Mouse (Mus musculus): ENCODE results near the gene Hcn2. TPM values are rescaled to one million over a fixed set of nuclear protein-coding genes. Genes with fewer than 3 reads are reported as not detected.

The Hcn2 gene
- polyA plus RNA-seq, 1 experiment from 2014 or later, result 0.15 TPM

DNA sequence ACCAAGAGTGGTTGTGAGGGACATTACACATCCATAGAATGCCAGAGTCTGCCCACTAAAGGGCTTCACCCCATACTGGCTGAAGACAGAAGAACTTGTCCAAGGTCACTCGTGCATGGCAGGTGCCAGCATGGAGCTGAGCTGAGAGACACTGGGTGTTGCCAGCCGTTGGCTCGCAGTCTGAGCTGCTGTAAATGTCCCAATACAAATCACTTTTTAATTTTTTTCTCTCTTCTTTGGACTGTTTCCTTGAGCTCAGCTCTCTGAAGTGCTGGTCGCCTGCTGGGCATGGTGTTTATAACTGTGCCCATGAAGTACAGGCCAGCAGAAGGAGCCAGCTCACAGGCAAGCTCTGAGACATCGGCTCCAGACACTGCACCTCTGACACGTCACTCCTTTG, 6.6 kb downstream of the Hcn2 start:
- H3K36me3 ChIP-seq (ENCODE audit: control insufficient read depth, insufficient read depth, low read length), result no peaks in the 10 kb centered on the region
- 64% methylated on average over 6 of the region's 6 CpGs for WGBS
- no peak overlapping the region for H3K4me3 ChIP-seq (ENCODE audit: low read depth, low read length)
- H3K4me1 ChIP-seq (ENCODE audit: control insufficient read depth, insufficient read depth, low read length), result no peaks in the 10 kb centered on the region
- H3K27ac ChIP-seq (replicated peaks; ENCODE audit: low read depth, low read length), result no peak overlapping the region
- peaks cover 11% of the 10 kb centered on the region for H3K27me3 ChIP-seq (replicated peaks; ENCODE audit: control insufficient read depth, insufficient read depth, low read length)
- H3K4me2 ChIP-seq (ENCODE audit: low read depth, low read length), result no peak overlapping the region
- no peak for ATAC-seq (ENCODE audit: low read depth)
- H3K9ac ChIP-seq (ENCODE audit: low read depth, low read length), result no peak overlapping the region
- H3K9me3 ChIP-seq (ENCODE audit: control insufficient read depth, low read length), result no peaks in the 10 kb centered on the region
- no peak for DNase-seq (ENCODE audit: low spot score)

DNA sequence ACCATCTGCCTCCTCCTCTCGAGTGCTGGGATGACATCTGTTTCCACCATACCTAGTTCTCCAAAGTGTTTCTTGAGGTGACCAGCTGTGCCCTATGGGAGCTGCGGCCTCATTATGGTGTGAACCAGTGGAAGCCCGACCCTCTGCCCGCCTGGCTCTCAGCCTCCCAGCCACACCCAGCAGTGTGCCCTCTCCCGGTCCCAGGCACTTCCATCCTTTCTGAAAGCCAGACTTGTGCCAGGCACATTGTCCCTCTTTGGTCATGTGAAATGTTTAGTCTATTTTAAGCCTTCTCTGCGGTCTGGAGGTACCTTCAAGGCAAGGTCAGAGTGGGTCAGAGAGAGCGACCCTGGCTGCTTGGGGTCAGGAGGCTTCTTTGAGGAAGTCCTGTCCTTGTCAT, 7.3 kb downstream of the Hcn2 start:
- 79% methylated on average over 7 of the region's 7 CpGs for WGBS
- no peak overlapping the region for H3K9ac ChIP-seq (ENCODE audit: low read depth, low read length)
- no peaks in the 10 kb centered on the region for H3K9me3 ChIP-seq (ENCODE audit: control insufficient read depth, low read length)
- DNase-seq (ENCODE audit: low spot score) (no peak), ATAC-seq (ENCODE audit: low read depth) (no peak)
- no peak overlapping the region for H3K4me3 ChIP-seq (ENCODE audit: low read depth, low read length)
- H3K27ac ChIP-seq (replicated peaks; ENCODE audit: low read depth, low read length), result no peak overlapping the region
- H3K36me3 ChIP-seq (ENCODE audit: control insufficient read depth, insufficient read depth, low read length), result no peaks in the 10 kb centered on the region
- H3K4me1 ChIP-seq (ENCODE audit: control insufficient read depth, insufficient read depth, low read length), result no peaks in the 10 kb centered on the region
- H3K27me3 ChIP-seq (replicated peaks; ENCODE audit: control insufficient read depth, insufficient read depth, low read length), result peaks cover 4% of the 10 kb centered on the region
- H3K4me2 ChIP-seq (ENCODE audit: low read depth, low read length), result no peak overlapping the region

GRCm38 (mm10) chr10:79726090-79726489, 9.7 kb downstream of the Hcn2 start:
- 29% methylated on average over 11 of the region's 11 CpGs for WGBS
- Histone ChIP-seq H3K4me3 (ENCODE audit: low read depth, low read length) (no peak overlapping the region), H3K4me1 (ENCODE audit: control insufficient read depth, insufficient read depth, low read length) (no peaks in the 10 kb centered on the region), H3K36me3 (ENCODE audit: control insufficient read depth, insufficient read depth, low read length) (no peaks in the 10 kb centered on the region), H3K9ac (ENCODE audit: low read depth, low read length) (no peak overlapping the region), H3K4me2 (ENCODE audit: low read depth, low read length) (no peak overlapping the region), H3K27ac (replicated peaks; ENCODE audit: low read depth, low read length) (no peak overlapping the region), H3K9me3 (ENCODE audit: control insufficient read depth, low read length) (no peaks in the 10 kb centered on the region), H3K27me3 (replicated peaks; ENCODE audit: control insufficient read depth, insufficient read depth, low read length) (no peaks in the 10 kb centered on the region)
- no peak for ATAC-seq (ENCODE audit: low read depth)
- DNase-seq (ENCODE audit: low spot score), result no peak

- Histone ChIP-seq H3K36me3 (ENCODE audit: control insufficient read depth, insufficient read depth, low read length) (peaks cover 3% of the 10 kb centered on the region; the same call in 1 of the 2 replicates), H3K9ac (ENCODE audit: low read depth, low read length) (no peak overlapping the region), H3K4me1 (ENCODE audit: control insufficient read depth, insufficient read depth, low read length) (no peaks in the 10 kb centered on the region), H3K9me3 (ENCODE audit: control insufficient read depth, low read length) (no peaks in the 10 kb centered on the region), H3K27me3 (replicated peaks; ENCODE audit: control insufficient read depth, insufficient read depth, low read length) (no peaks in the 10 kb centered on the region), H3K4me3 (ENCODE audit: low read depth, low read length) (no peak overlapping the region), H3K4me2 (ENCODE audit: low read depth, low read length) (no peak overlapping the region), H3K27ac (replicated peaks; ENCODE audit: low read depth, low read length) (no peak overlapping the region)
- WGBS, result 71% methylated on average over 27 of the region's 28 CpGs
- DNase-seq (ENCODE audit: low spot score) (no peak), ATAC-seq (ENCODE audit: low read depth) (no peak)
Measured at GRCm38 (mm10) chr10:79728323-79729249, 12.2 kb downstream of the Hcn2 start.

DNA sequence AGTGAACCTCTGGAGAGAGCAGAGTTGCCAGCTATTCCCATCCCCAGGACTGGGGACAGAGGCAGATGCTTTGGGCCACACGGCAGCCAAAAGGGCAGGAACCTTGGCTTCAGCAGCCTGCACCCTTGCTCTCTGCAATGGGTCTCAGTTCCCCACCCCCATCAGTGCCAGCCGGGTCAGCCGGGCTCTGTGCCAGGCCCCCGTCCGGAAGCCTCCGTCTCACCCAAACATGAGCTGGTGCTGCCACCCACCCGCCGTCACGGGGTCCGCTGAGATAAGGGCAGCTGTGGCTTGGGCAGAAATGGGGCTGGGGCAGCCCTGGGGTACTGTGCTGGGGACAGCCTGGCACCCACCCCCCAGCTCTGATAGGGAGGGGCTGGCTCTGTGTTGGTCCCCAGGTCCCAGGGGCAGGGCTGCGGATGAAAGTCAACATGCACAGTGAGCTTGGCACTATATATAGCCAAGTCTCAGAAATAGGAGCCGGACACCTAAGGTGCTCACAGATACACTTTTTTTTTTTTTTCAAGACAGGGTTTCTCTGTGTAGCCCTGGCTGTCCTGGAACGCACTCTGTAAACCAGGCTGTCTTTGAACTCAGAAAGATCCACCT, 13.0 kb downstream of the Hcn2 start:
- Histone ChIP-seq H3K27me3 (replicated peaks; ENCODE audit: control insufficient read depth, insufficient read depth, low read length) (no peaks in the 10 kb centered on the region), H3K9me3 (ENCODE audit: control insufficient read depth, low read length) (no peaks in the 10 kb centered on the region), H3K4me3 (ENCODE audit: low read depth, low read length) (no peak overlapping the region), H3K27ac (replicated peaks; ENCODE audit: low read depth, low read length) (no peak overlapping the region), H3K9ac (ENCODE audit: low read depth, low read length) (no peak overlapping the region), H3K4me1 (ENCODE audit: control insufficient read depth, insufficient read depth, low read length) (no peaks in the 10 kb centered on the region), H3K4me2 (ENCODE audit: low read depth, low read length) (no peak overlapping the region), H3K36me3 (ENCODE audit: control insufficient read depth, insufficient read depth, low read length) (peaks cover 11% of the 10 kb centered on the region)
- ATAC-seq (ENCODE audit: low read depth) (no peak), DNase-seq (ENCODE audit: low spot score) (no peak)
- WGBS, result 84% methylated on average over 12 of the region's 13 CpGs

GRCm38 (mm10) chr10:79732500-79732899, 16.1 kb downstream of the Hcn2 start:
- H3K4me1 ChIP-seq (ENCODE audit: control insufficient read depth, insufficient read depth, low read length), result no peaks in the 10 kb centered on the region
- peaks cover 23% of the 10 kb centered on the region for H3K9me3 ChIP-seq (ENCODE audit: control insufficient read depth, low read length)
- no peak overlapping the region for H3K4me2 ChIP-seq (ENCODE audit: low read depth, low read length)
- DNase-seq (ENCODE audit: low spot score), result no peak
- no peak overlapping the region for H3K4me3 ChIP-seq (ENCODE audit: low read depth, low read length)
- H3K27me3 ChIP-seq (replicated peaks; ENCODE audit: control insufficient read depth, insufficient read depth, low read length), result no peaks in the 10 kb centered on the region
- H3K27ac ChIP-seq (replicated peaks; ENCODE audit: low read depth, low read length), result no peak overlapping the region
- no peak overlapping the region for H3K9ac ChIP-seq (ENCODE audit: low read depth, low read length)
- no peak for ATAC-seq (ENCODE audit: low read depth)
- WGBS, result 90% methylated on average over 1 of the region's 1 CpGs
- peaks cover 41% of the 10 kb centered on the region for H3K36me3 ChIP-seq (ENCODE audit: control insufficient read depth, insufficient read depth, low read length)

GRCm38 (mm10) chr10:79733847-79734246, 17.4 kb downstream of the Hcn2 start:
- H3K4me1 ChIP-seq (ENCODE audit: control insufficient read depth, insufficient read depth, low read length), result no peaks in the 10 kb centered on the region
- no peaks in the 10 kb centered on the region for H3K27me3 ChIP-seq (replicated peaks; ENCODE audit: control insufficient read depth, insufficient read depth, low read length)
- WGBS, result 97% methylated on average over 15 of the region's 15 CpGs
- peaks cover 36% of the 10 kb centered on the region for H3K9me3 ChIP-seq (ENCODE audit: control insufficient read depth, low read length)
- H3K9ac ChIP-seq (ENCODE audit: low read depth, low read length), result no peak overlapping the region
- H3K4me2 ChIP-seq (ENCODE audit: low read depth, low read length), result no peak overlapping the region
- no peak overlapping the region for H3K27ac ChIP-seq (replicated peaks; ENCODE audit: low read depth, low read length)
- DNase-seq (ENCODE audit: low spot score), result no peak
- no peak for ATAC-seq (ENCODE audit: low read depth)
- H3K36me3 ChIP-seq (ENCODE audit: control insufficient read depth, insufficient read depth, low read length), result peaks cover 55% of the 10 kb centered on the region
- H3K4me3 ChIP-seq (ENCODE audit: low read depth, low read length), result no peak overlapping the region

DNA sequence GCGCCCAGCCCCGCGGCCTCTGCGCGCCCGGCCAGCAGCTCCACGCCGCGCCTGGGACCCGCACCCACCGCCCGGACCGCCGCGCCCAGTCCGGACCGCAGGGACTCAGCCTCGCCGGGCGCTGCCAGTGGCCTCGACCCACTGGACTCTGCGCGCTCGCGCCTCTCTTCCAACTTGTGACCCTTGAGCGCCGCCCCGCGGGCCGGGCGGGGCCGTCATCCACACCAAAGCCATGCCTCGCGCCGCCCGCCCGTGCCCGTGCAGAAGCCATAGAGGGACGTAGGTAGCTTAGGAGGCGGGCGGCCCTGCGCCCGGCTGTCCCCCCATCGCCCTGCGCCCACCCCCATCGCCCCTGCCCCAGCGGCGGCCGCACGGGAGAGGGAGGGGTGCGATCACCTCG, 18.9 kb downstream of the Hcn2 start:
- ATAC-seq (ENCODE audit: low read depth), result no peak
- DNase-seq (ENCODE audit: low spot score), result no peak
- Histone ChIP-seq H3K4me3 (ENCODE audit: low read depth, low read length) (no peak overlapping the region), H3K27ac (replicated peaks; ENCODE audit: low read depth, low read length) (no peak overlapping the region), H3K36me3 (ENCODE audit: control insufficient read depth, insufficient read depth, low read length) (peaks cover 70% of the 10 kb centered on the region), H3K4me2 (ENCODE audit: low read depth, low read length) (no peak overlapping the region), H3K9me3 (ENCODE audit: control insufficient read depth, low read length) (peaks cover 51% of the 10 kb centered on the region), H3K9ac (ENCODE audit: low read depth, low read length) (no peak overlapping the region), H3K27me3 (replicated peaks; ENCODE audit: control insufficient read depth, insufficient read depth, low read length) (no peaks in the 10 kb centered on the region), H3K4me1 (ENCODE audit: control insufficient read depth, insufficient read depth, low read length) (no peaks in the 10 kb centered on the region)
- 49% methylated on average over 14 of the region's 52 CpGs for WGBS
